Mouse (Mus musculus) frontal cortex, adult 2 months (tissue): Measurements from ENCODE around the gene Plekho1. TPM values are rescaled to one million over a fixed set of nuclear protein-coding genes. Genes with fewer than 3 reads are reported as not detected.
"Not testable (repeated sequence)": the region's sequence is repeated elsewhere in the genome, so short reads cannot be mapped to it uniquely, and the experiment has no call there.

Experiments used
- DNase-seq, 2 experiments: peaks; one replicate each; pipeline ENCODE4 v3.0.0; 2022; ENCODE audit warnings: low spot score in 1 of 2; ENCODE audit errors: extremely low spot score in 1 of 2
- polyA plus RNA-seq: library from polyadenylated mRNA; depleted of rRNA; stranded (reverse); fragments of >200 nt; gene quantifications from 2 replicates; pipeline ENCODE4 v1.2.3, GENCODE M21; 2012; rRNA removed

The Plekho1 gene
- polyA plus RNA-seq, 1 experiment, result 131 TPM

DNA sequence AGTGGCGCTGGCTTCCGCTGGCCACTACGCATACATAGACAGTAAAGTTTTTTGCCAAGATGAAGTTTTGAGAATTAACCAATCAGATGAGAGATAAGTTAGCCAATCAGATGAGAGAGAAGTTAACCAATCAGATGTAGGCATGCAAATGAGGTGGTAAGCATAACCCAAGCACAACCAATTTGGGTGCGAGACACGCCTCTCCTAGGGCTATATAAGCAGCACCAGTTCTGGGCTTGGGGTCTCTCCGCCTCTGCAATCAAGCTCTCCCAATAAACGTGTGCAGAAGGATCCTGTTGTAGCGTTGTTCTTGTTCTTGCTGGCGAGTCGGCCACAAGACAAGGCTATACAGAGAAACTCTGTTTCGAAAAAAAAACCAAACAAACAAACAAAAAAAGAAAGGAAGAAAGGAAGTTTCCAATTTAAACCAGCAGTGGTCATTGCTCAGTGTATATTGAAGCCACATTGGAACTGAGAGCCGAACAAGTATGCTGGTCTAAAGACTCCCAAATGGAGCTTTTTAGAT lies 41.1 kb downstream of the Plekho1 start:
- not testable (repeated sequence) for DNase-seq

DNA sequence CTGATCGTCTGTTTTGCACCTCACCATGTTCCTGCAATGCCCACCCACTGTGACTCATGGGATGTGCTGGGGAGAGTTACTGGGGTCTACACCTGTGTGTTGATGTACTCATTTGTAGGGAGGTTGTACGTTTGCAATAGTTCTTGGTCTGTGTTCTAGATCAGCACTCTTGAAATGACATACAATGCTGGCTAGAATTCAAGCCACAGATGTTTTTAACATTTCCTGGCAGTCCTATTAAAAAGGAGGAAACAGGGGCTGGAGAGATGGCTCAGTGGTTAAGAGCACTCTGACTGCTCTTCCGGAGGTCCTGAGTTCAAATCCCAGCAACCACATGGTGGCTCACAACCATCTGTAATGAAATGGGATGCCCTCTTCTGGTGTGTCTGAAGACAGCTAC lies 42.3 kb downstream of the Plekho1 start:
- no peak for DNase-seq

DNA sequence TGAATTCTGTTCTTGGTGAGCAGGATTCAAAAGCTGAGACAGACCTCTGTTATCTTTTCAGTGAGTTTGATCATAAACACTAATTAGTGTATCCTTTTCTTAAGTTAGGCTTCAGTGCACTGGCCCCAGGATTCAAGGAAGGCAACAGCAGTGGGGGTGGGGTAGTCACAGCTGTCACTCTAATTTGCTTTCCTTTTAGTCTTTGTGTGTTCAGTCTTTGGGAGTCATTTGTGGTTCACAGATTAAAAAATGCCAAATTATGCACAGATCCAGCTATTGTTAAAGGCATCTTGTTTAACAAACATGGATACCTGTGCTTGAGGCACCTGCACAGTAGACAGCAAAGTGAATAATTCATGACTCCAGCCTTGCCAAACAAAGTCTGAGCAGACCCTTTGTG lies 42.8 kb downstream of the Plekho1 start:
- no peak for DNase-seq

DNA sequence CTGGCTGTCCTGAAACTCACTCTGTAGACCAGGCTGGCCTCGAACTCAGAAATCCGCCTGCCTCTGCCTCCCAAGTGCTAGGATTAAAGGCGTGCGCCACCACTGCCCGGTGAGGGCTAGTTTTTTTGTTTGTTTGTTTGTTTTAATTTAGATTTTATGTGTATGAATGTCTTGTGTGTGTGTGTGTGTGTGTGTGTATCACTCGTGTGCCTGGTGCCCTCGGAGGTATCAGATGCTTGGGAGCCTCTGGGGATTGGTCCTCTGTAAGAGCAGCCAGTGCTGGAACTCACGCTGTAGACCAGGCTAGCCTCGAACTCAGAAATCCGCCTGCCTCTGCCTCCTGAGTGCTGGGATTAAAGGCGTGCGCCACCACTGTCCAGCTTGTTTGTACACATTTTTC lies 44.2 kb downstream of the Plekho1 start:
- not testable (repeated sequence) for DNase-seq

DNA sequence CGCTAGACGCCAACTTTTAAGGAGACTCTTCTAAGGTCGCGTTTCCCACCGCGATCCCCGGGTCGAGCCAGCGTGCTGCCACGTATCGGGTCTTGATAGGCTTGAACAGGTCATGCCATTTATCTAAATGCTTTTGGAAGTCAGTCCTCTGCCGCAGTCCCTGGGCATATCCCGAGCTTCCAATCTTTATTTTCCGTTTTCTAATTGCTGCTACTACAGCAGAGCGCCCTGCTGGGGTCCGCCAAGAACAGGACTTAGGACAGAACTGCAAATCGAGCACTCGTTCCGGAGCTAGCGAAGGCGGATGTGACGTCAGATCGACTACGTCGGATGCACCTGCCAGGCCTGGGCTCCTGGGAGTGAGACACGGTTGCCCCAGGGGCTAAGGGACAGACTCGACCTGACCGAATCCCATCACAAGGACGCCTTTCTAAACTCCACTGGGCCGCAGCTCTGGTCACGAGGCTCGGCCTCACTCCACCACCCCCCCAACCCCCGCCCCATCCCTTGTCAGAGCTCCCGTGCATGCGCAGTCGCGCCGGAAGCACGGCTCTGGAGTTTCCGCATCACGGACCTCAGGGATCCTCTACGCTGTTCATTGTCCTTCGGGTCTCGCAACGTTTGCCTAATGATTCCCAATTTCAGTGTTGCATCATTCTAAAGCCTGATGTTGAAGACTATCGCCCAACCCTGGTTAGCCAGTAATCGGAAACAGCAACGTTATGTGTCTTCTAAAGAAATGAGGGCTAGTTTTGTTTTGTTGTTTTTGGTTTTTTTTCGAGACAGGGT lies 44.8 kb downstream of the Plekho1 start:
- peak; percentile 84 to 89 for DNase-seq

DNA sequence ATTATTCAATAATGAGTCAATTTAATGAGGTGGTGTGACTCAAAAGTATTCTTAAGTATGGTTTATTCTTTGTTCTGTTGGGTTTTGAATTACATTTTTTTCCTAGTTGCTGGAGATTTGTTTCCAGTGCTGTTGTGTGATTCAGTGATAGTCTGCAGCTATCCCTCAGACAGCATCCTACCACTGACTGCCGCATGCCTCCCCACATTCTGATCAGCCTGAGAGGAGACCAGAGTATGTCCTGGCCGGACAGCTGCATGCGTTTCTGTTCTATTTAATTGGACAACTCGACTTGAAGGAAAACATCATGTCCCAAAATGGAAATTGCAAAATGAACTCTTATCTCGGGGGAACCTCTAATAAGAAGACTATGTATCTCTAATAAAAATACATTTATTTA lies 47.5 kb downstream of the Plekho1 start:
- no peak for DNase-seq

DNA sequence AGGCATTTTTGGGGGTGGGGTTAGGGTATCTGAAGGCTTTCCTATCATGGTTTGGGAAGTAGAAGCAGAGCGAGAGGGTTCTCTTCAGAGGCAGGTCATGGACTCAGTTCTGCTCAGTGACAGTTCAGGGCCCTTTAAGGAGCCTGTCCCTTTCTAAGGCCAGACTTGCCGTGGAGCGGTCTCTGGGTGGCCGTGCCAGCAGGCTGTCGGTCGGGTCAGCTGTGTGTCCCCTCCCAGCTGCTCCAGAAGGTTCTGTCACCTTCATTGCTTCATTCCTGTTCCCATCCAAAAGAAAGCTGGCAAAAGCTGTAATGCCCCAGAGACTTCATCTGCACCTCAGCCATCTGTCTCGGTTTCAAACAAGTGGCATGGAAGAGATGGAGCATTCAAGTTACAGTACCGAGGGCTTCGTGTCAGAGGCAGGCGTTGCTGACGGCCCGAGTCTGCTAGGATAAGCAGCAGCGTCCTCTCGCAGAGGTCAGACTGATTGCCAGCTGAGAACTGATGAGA lies 50.0 kb downstream of the Plekho1 start:
- DNase-seq, result no peak

DNA sequence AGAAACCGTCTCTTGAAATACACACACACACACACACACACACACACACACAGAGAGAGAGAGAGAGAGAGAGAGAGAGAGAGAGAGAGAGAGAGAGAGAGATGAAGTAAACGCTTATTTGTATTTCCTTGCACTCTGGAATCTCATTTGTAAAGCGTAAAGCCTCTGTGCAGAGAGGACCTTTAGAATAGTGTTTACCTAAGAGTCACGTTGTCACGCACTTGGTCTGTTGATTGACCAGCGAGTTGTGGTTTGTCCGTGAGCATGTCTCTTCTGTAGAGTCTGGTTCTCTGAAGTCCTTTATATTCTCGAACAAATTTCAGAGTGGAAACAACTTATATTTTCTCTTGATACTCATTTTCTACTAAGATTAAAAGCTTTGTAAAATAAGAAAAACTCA lies 51.1 kb downstream of the Plekho1 start:
- no peak for DNase-seq

DNA sequence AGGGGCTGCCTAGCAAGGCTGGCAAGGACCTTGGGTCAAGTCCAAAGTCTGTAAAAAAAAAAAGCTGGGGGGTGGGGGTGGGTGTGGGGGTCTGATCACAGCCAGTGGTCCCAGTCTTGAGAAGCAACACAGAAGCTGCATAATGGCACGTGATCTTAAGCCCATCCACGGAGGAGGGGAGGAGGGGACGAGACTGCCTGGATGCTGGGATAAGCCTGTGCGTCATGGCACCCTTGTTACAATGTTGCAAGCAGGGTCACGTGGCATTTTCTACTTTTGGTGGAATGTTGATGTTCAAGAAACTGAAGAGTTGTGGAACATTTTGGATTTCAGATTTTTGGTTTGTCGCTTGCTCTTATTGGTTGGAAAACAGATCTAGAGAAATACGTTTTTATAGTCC lies 52.6 kb downstream of the Plekho1 start:
- no peak for DNase-seq

DNA sequence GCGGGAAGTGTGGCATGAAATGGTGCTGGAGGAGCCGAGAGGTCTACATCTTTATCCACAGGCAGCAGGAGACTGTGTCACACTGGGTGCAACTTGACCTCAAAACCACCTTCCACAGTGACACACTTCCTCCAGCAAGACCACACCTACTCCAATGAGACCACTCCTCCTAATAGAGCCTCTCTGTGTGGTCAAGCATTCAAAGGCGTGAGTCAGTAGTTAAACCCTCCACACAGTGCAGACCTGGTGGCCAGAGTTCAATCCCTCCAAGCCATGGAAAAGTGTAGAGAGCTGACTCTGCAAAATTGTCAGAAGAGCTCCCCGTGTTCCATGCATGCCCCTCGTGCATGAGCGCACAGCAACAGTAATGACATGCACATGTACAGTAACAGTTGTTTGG lies 53.1 kb downstream of the Plekho1 start:
- no peak for DNase-seq

DNA sequence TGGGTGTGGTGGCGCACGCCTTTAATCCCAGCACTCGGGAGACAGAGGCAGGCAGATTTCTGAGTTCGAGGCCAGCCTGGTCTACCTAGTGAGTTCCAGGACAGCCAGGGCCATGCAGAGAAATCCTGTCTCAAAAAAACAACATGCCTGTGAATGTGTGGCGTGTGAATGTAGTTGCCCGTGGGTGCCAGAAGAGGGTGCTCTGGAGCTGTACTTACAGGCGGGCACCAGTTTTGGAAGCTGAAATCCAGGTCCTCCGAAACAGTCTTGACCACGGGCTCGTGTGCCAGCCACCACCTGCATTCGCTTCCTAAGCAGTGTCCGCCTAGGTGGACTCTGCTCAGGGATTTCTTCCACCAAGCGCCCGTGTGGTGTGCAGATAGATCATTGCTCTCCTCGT lies 57.0 kb downstream of the Plekho1 start:
- no peak for DNase-seq

Other genes starting within 250 kb of the Plekho1 start
- 37.5 and 38.4 TPM in 2 replicates for gene Tars2, start 235.8 kb downstream of the Plekho1 start, polyA plus RNA-seq
- 24.6 and 28.5 TPM in 2 replicates for gene Rprd2, start 177.1 kb downstream of the Plekho1 start, polyA plus RNA-seq
- gene Prpf3, start 140.1 kb downstream of the Plekho1 start, polyA plus RNA-seq, result 35.9 and 36.2 TPM in 2 replicates
- 235 and 288 TPM in 2 replicates for gene Mrps21, start 124.5 kb downstream of the Plekho1 start, polyA plus RNA-seq
- 37.2 and 42.7 TPM in 2 replicates for gene Ciart, start 113.8 kb downstream of the Plekho1 start, polyA plus RNA-seq
- 15.0 and 16.2 TPM in 2 replicates for gene BC028528, start 104.0 kb downstream of the Plekho1 start, polyA plus RNA-seq
- gene Aph1a, start 102.0 kb downstream of the Plekho1 start, polyA plus RNA-seq, result 70.6 and 75.5 TPM in 2 replicates
- gene Car14, start 91.3 kb downstream of the Plekho1 start, polyA plus RNA-seq, result 12.8 and 14.6 TPM in 2 replicates
- 117 and 123 TPM in 2 replicates for gene Anp32e, start 66.8 kb downstream of the Plekho1 start, polyA plus RNA-seq
- 32.7 and 33.0 TPM in 2 replicates for gene Vps45, start 62.5 kb upstream of the Plekho1 start, polyA plus RNA-seq
- 16.2 and 17.6 TPM in 2 replicates for gene Otud7b, start 108.5 kb upstream of the Plekho1 start, polyA plus RNA-seq
- gene Mtmr11, start 166.0 kb upstream of the Plekho1 start, polyA plus RNA-seq, result 21.3 and 25.7 TPM in 2 replicates
- gene Sf3b4, start 176.3 kb upstream of the Plekho1 start, polyA plus RNA-seq, result 56.5 and 61.5 TPM in 2 replicates
- gene Sv2a, start 185.2 kb upstream of the Plekho1 start, polyA plus RNA-seq, result 309 and 315 TPM in 2 replicates
- 34.8 and 36.6 TPM in 2 replicates for gene Bola1, start 223.7 kb upstream of the Plekho1 start, polyA plus RNA-seq
- gene Hist2h2ab, start 223.9 kb upstream of the Plekho1 start, polyA plus RNA-seq, result 0.71 and 2.0 TPM in 2 replicates
- 0.80 and 1.9 TPM in 2 replicates for gene Hist2h2ac, start 224.9 kb upstream of the Plekho1 start, polyA plus RNA-seq
- gene Hist2h2be, start 225.1 kb upstream of the Plekho1 start, polyA plus RNA-seq, result 10.5 and 12.2 TPM in 2 replicates
- gene Hist2h3c2, start 243.1 kb upstream of the Plekho1 start, polyA plus RNA-seq, result 14.1 and 17.1 TPM in 2 replicates
- gene Hist2h2aa2, start 244.3 kb upstream of the Plekho1 start, polyA plus RNA-seq, result 6.9 TPM in 1 of 2 replicates, not detected in the other
- gene Hist2h2aa1, start 249.5 kb upstream of the Plekho1 start, polyA plus RNA-seq, result 146 and 222 TPM in 2 replicates